Mouse (Mus musculus): ENCODE results near the gene Habp2. TPM values are rescaled to one million over a fixed set of nuclear protein-coding genes. Genes with fewer than 3 reads are reported as not detected.
"Not testable (repeated sequence)": the region's sequence is repeated elsewhere in the genome, so short reads cannot be mapped to it uniquely, and the experiment has no call there.

The Habp2 gene
- polyA plus RNA-seq, 1 experiment from 2014 or later: 12.7 TPM

GRCm38 (mm10) chr19:56346750-56347149, 59.8 kb downstream of the Habp2 start:
- no peak overlapping the region for H3K9ac ChIP-seq (ENCODE audit: low read depth, low read length)
- no peak overlapping the region for H3K27ac ChIP-seq (ENCODE audit: low read length)
- no peaks in the 10 kb centered on the region for H3K27me3 ChIP-seq (replicated peaks; ENCODE audit: control insufficient read depth, insufficient read depth, low read length)
- H3K4me3 ChIP-seq (ENCODE audit: low read length): no peak overlapping the region
- no peaks in the 10 kb centered on the region for H3K9me3 ChIP-seq (ENCODE audit: control insufficient read depth, low read length)
- 54% methylated on average over 13 of the region's 13 CpGs for WGBS
- H3K4me1 ChIP-seq (ENCODE audit: control insufficient read depth, insufficient read depth, low read length): no peaks in the 10 kb centered on the region
- ATAC-seq: no peak
- H3K4me2 ChIP-seq (ENCODE audit: low read depth, low read length): no peak overlapping the region
- H3K36me3 ChIP-seq (ENCODE audit: control insufficient read depth, insufficient read depth, low read length): no peaks in the 10 kb centered on the region

DNA sequence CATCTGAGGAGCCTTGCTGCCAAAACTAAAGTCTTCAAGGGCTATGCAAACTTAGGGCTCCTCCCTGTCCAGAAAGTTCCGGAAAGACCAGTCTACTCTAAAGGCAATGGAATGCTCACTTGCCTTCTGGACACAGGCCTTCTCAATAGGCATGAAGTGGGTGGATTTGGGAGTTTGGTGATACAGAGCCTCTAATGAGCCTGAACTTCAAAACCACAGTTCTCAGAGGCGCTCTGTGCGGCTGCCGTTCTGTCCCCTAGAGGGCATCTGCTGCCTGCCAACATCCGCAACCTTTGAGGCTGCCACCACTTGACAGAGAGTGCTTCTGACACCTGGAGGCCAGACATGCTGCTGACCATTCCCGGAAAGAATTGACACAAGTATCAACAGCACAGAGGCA, 62.4 kb downstream of the Habp2 start:
- Histone ChIP-seq H3K4me2 (ENCODE audit: low read depth, low read length) (no peak overlapping the region), H3K27me3 (replicated peaks; ENCODE audit: control insufficient read depth, insufficient read depth, low read length) (no peaks in the 10 kb centered on the region), H3K9me3 (ENCODE audit: control insufficient read depth, low read length) (peaks cover 4% of the 10 kb centered on the region; the same call in 1 of the 2 replicates), H3K9ac (ENCODE audit: low read depth, low read length) (no peak overlapping the region), H3K4me1 (ENCODE audit: control insufficient read depth, insufficient read depth, low read length) (no peaks in the 10 kb centered on the region), H3K36me3 (ENCODE audit: control insufficient read depth, insufficient read depth, low read length) (no peaks in the 10 kb centered on the region), H3K27ac (ENCODE audit: low read length) (no peak overlapping the region), H3K4me3 (ENCODE audit: low read length) (no peak overlapping the region)
- 36% methylated on average over 6 of the region's 6 CpGs for WGBS
- ATAC-seq: peak; percentile 31; the same call in 1 of the 2 replicates

DNA sequence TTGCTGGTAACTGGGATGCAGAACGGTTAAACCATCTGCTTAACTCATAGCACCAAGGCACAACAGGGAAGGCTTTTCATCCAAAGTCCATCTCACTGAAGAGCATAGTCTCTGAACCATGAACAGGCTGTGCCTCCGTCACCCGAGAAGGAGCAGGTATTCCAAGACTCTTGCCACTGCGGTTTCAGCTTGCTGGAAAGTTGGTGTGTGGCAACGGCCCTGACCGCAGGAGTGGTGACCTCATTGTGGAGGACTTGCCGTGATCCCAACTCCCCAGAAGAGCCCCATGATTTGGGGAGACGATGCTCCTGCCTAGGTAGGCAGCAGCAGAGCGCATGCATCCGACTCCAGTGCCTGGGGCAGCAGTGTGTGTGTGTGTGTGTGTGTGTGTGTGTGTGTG, 66.8 kb downstream of the Habp2 start:
- Histone ChIP-seq H3K36me3 (ENCODE audit: control insufficient read depth, insufficient read depth, low read length) (no peaks in the 10 kb centered on the region), H3K4me3 (ENCODE audit: low read length) (no peak overlapping the region), H3K27me3 (replicated peaks; ENCODE audit: control insufficient read depth, insufficient read depth, low read length) (no peaks in the 10 kb centered on the region), H3K27ac (ENCODE audit: low read length) (no peak overlapping the region), H3K9me3 (ENCODE audit: control insufficient read depth, low read length) (peaks cover 4% of the 10 kb centered on the region; the same call in 1 of the 2 replicates), H3K4me1 (ENCODE audit: control insufficient read depth, insufficient read depth, low read length) (no peaks in the 10 kb centered on the region), H3K9ac (ENCODE audit: low read depth, low read length) (no peak overlapping the region), H3K4me2 (ENCODE audit: low read depth, low read length) (no peak overlapping the region)
- WGBS: 85% methylated on average over 10 of the region's 10 CpGs
- ATAC-seq: no peak

DNA sequence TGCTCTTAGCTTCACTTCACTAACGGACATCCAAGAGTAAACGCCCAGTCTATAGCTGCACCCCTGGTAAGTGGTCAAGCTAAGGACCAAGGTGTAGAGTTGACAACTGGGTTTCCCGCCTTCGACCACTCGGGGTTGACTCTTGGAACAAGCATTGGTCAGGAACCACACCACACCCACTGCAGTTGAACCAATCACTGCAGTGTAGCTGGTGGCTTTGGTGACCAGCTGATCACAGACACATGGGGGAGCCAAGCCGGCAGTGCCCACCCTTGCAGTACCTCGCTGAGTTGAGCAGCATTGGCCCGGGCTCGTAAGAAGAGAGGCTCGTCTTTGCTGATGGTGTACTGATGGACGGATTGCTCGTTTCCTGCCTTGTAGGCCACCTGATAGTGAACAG, 68.3 kb downstream of the Habp2 start:
- Histone ChIP-seq H3K27me3 (replicated peaks; ENCODE audit: control insufficient read depth, insufficient read depth, low read length) (no peaks in the 10 kb centered on the region), H3K4me3 (ENCODE audit: low read length) (no peak overlapping the region), H3K27ac (ENCODE audit: low read length) (no peak overlapping the region), H3K4me1 (ENCODE audit: control insufficient read depth, insufficient read depth, low read length) (no peaks in the 10 kb centered on the region), H3K4me2 (ENCODE audit: low read depth, low read length) (no peak overlapping the region), H3K9me3 (ENCODE audit: control insufficient read depth, low read length) (peaks cover 4% of the 10 kb centered on the region; the same call in 1 of the 2 replicates), H3K36me3 (ENCODE audit: control insufficient read depth, insufficient read depth, low read length) (no peaks in the 10 kb centered on the region), H3K9ac (ENCODE audit: low read depth, low read length) (no peak overlapping the region)
- no peak for ATAC-seq
- WGBS: 88% methylated on average over 12 of the region's 12 CpGs

DNA sequence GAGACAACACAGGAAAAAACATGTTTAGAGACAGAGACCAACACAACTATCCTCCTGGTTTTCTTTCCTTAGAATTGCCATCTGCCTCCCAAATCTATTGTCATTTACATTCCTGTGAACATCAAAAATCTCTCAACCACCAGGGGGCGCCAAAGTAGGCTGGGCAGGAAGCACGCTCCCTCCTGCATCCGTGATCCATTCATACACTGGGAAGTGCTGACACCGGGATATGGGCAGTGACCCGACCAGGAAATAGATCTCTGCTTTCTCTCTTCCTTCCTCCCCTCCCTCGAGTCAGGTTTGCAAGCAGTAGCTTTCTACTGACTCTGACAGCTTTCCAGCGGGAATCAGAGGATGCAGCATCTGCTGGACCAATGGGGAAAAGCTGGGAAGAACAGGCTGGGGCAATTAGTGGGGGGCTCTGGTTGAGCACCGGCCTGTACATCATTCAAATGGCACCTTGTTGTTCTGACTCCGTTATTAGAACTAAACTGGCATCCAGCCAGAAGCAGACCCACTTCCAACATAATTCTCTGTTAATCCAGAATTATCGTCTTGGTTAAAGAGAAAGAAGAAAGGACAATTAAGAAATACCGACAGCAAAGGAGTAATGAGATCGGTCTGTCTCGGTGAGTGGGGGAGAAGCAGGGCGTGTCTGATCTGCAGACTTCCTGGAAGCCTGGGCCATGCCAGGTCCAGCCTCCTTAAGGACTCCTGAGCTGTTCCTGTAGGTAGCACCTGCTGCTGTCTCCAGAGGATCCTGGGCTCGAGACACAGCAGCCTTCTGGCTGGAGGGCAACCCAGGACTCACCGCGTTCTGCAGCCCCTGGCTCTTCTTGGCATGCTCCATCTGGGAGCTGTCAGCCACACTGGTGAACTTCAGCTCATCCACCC, 69.8 kb downstream of the Habp2 start:
- no peaks in the 10 kb centered on the region for H3K4me1 ChIP-seq (ENCODE audit: control insufficient read depth, insufficient read depth, low read length)
- no peaks in the 10 kb centered on the region for H3K36me3 ChIP-seq (ENCODE audit: control insufficient read depth, insufficient read depth, low read length)
- H3K9ac ChIP-seq (ENCODE audit: low read depth, low read length): peak overlapping the region; percentile 50; the same call in 1 of the 2 replicates
- peak overlapping the region; percentile 53 for H3K27ac ChIP-seq (ENCODE audit: low read length)
- peak overlapping the region; percentile 46 for H3K4me2 ChIP-seq (ENCODE audit: low read depth, low read length)
- peak; percentile 91 for ATAC-seq
- no peaks in the 10 kb centered on the region for H3K27me3 ChIP-seq (replicated peaks; ENCODE audit: control insufficient read depth, insufficient read depth, low read length)
- H3K9me3 ChIP-seq (ENCODE audit: control insufficient read depth, low read length): peaks cover 4% of the 10 kb centered on the region; the same call in 1 of the 2 replicates
- 29% methylated on average over 17 of the region's 17 CpGs for WGBS
- peak overlapping the region; percentile 30 for H3K4me3 ChIP-seq (ENCODE audit: low read length)

- not testable (repeated sequence) for H3K27me3 ChIP-seq (replicated peaks; ENCODE audit: control insufficient read depth, insufficient read depth, low read length); H3K36me3 ChIP-seq (ENCODE audit: control insufficient read depth, insufficient read depth, low read length); H3K4me1 ChIP-seq (ENCODE audit: control insufficient read depth, insufficient read depth, low read length); H3K9me3 ChIP-seq (ENCODE audit: control insufficient read depth, low read length)
- Histone ChIP-seq H3K27ac (ENCODE audit: low read length) (peak overlapping the region; percentile 53), H3K4me3 (ENCODE audit: low read length) (peak overlapping the region; percentile 30), H3K4me2 (ENCODE audit: low read depth, low read length) (peak overlapping the region; percentile 46), H3K9ac (ENCODE audit: low read depth, low read length) (0 out of 2 replicates have a peak overlapping the region, but pooled peaks have one; percentile 39)
- WGBS: 68% methylated on average over 2 of the region's 2 CpGs
- ATAC-seq: peak; percentile 31
These were observed 70.4 kb downstream of the Habp2 start for GRCm38 (mm10) chr19:56357374-56357708.

DNA sequence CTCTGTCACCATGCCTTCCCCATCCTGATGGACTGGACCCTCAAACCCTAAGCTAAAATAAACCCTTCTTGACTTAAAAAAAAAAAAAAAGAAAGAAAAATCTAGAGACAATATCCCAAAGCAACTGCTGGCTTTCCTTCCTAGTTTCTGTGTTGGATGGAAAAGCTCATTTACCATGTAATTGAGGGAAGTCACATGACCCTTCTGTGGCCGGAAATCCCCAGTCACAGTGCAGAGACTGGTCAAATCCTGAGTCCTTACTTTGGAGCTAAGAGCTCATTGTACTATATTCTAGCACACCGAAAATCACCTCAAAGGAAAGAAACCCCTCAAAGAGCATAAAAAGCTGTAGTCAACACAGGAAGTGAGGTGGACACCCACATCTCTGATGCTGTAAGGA, 72.0 kb downstream of the Habp2 start:
- no peaks in the 10 kb centered on the region for H3K4me1 ChIP-seq (ENCODE audit: control insufficient read depth, insufficient read depth, low read length)
- ATAC-seq: no peak
- H3K4me3 ChIP-seq (ENCODE audit: low read length): no peak overlapping the region
- H3K36me3 ChIP-seq (ENCODE audit: control insufficient read depth, insufficient read depth, low read length): no peaks in the 10 kb centered on the region
- H3K9me3 ChIP-seq (ENCODE audit: control insufficient read depth, low read length): no peaks in the 10 kb centered on the region
- no peak overlapping the region for H3K4me2 ChIP-seq (ENCODE audit: low read depth, low read length)
- 64% methylated on average over 2 of the region's 2 CpGs for WGBS
- no peak overlapping the region for H3K27ac ChIP-seq (ENCODE audit: low read length)
- H3K9ac ChIP-seq (ENCODE audit: low read depth, low read length): no peak overlapping the region
- H3K27me3 ChIP-seq (replicated peaks; ENCODE audit: control insufficient read depth, insufficient read depth, low read length): no peaks in the 10 kb centered on the region

DNA sequence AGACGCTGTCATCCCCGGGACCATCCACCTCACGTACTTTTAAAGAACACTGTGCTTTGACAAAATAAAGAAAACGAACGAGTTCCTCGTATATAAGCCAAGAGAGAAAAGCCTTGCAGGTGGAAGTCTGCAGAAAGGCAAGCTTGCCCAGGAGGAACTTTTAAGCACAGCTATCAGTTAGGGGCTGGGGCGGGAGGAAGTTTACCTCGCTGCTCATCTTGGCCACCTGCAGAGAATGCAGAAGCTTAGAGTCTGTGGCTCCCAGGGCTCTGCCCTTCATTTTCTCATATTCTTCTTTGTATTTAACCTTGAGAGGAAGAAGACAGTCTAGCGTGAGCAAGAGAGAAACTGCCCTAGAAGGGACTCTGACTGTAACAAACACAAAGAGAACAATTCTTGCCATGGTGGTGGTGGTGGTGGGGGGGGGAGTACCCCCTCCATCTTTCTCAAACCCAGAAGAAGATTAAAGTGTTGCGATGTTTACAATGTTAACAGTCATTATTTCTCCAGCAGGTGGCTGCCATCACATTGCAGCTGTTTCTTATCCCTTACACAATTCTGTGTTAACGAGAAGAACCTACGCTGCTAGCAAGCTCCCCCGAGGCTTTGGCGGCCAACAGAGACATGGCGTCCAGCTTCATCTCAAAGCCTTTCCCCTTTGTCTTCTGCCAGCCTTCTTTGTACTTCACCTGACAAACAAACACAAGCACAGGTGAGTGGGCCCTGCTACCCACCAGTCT, 77.0 kb downstream of the Habp2 start:
- Histone ChIP-seq H3K4me1 (ENCODE audit: control insufficient read depth, insufficient read depth, low read length) (no peaks in the 10 kb centered on the region), H3K9ac (ENCODE audit: low read depth, low read length) (no peak overlapping the region), H3K9me3 (ENCODE audit: control insufficient read depth, low read length) (no peaks in the 10 kb centered on the region), H3K4me3 (ENCODE audit: low read length) (no peak overlapping the region), H3K4me2 (ENCODE audit: low read depth, low read length) (no peak overlapping the region), H3K27ac (ENCODE audit: low read length) (peak overlapping the region; percentile 47), H3K27me3 (replicated peaks; ENCODE audit: control insufficient read depth, insufficient read depth, low read length) (no peaks in the 10 kb centered on the region), H3K36me3 (ENCODE audit: control insufficient read depth, insufficient read depth, low read length) (no peaks in the 10 kb centered on the region)
- WGBS: 36% methylated on average over 15 of the region's 15 CpGs
- ATAC-seq: no peak

- 54% methylated on average over 8 of the region's 8 CpGs for WGBS
- Histone ChIP-seq H3K27me3 (replicated peaks; ENCODE audit: control insufficient read depth, insufficient read depth, low read length) (no peaks in the 10 kb centered on the region), H3K4me2 (ENCODE audit: low read depth, low read length) (no peak overlapping the region), H3K4me1 (ENCODE audit: control insufficient read depth, insufficient read depth, low read length) (no peaks in the 10 kb centered on the region), H3K36me3 (ENCODE audit: control insufficient read depth, insufficient read depth, low read length) (no peaks in the 10 kb centered on the region), H3K9ac (ENCODE audit: low read depth, low read length) (no peak overlapping the region), H3K9me3 (ENCODE audit: control insufficient read depth, low read length) (no peaks in the 10 kb centered on the region), H3K4me3 (ENCODE audit: low read length) (no peak overlapping the region), H3K27ac (ENCODE audit: low read length) (peak overlapping the region; percentile 47; the same call in 1 of the 2 replicates)
- 0 out of 2 replicates have a peak, but pooled peaks have one; percentile 38 for ATAC-seq
These were observed 77.6 kb downstream of the Habp2 start for GRCm38 (mm10) chr19:56364563-56364962.
